Mouse (Mus musculus) lung, adult 2 months (tissue): ENCODE data around the gene Fbxl12. TPM values are rescaled to one million over a fixed set of nuclear protein-coding genes. Genes with fewer than 3 reads are reported as not detected.
A peak's percentile ranks its signal among the peaks of the same experiment; 100 is the strongest.

Source experiments
- DNase-seq: peaks from one replicate; pipeline ENCODE4 v3.0.0; 2022
- H3K4me1 ChIP-seq: fragments of 200-500 bp; 2 replicates; pipeline ENCODE4 v1.6.1; 2011; ENCODE audit warnings: low read length; ENCODE audit not compliant: control insufficient read depth, insufficient read depth
- H3K4me3 ChIP-seq: fragments of 200-500 bp; replicated peaks from 2 replicates; pipeline ENCODE3; 2011; ENCODE audit warnings: low read depth, mild to moderate bottlenecking, control low read depth, low read length; ENCODE audit errors: extremely low read depth
- CTCF ChIP-seq: fragments of 200-500 bp; IDR thresholded peaks from 2 replicates; pipeline ENCODE4 v1.5.1; 2011; ENCODE audit warnings: mild to moderate bottlenecking, low read length, control low read depth; ENCODE audit not compliant: insufficient read depth
- POLR2A ChIP-seq: fragments of 200-500 bp; IDR thresholded peaks from 2 replicates; pipeline ENCODE4 v1.6.1; 2011; ENCODE audit warnings: low read depth, mild to moderate bottlenecking, control low read depth, low read length, borderline replicate concordance; ENCODE audit errors: extremely low read depth
- WGBS: fragments of 180-500 bp; shearing (Covaris S2); methylation state at CpG from one replicate; pipeline ENCODE4 v1.1.7; 2018; 5-methylcytosine and 5-hydroxymethylcytosine counted together
- polyA plus RNA-seq: library from polyadenylated mRNA; depleted of rRNA; stranded (reverse); fragments of >200 nt; gene quantifications from 2 replicates; pipeline ENCODE4 v1.2.3, GENCODE M21; 2012

Fbxl12 gene
- polyA plus RNA-seq, 1 experiment, result 55.6 TPM

DNA sequence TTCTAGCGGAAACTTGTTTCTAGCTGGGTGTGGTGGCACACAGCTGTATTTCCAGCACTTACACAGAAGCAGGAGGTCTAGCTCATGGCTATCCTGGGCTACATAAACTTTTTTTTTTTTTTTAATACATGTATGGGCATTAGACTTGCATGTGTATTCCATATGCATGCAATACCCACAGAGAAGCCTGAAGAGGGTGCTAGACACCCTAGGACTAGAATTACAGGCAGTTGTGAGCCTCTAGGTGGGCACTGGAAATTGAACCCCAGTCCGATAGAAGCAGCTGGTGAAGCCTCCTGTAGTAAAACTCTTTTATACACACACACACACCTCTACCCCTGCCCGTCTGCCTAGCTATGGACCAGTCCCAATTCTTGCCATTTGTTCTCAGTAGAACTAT is 9.3 kb upstream of the Fbxl12 start:
- 87% methylated on average over 3 of the region's 3 CpGs for WGBS
- Histone ChIP-seq H3K4me1 (peaks cover 3% of the 10 kb centered on the region), H3K4me3 (no peak overlapping the region)
- no peak for DNase-seq
- no peak for TF ChIP-seq POLR2A
- TF ChIP-seq CTCF, result no peak

DNA sequence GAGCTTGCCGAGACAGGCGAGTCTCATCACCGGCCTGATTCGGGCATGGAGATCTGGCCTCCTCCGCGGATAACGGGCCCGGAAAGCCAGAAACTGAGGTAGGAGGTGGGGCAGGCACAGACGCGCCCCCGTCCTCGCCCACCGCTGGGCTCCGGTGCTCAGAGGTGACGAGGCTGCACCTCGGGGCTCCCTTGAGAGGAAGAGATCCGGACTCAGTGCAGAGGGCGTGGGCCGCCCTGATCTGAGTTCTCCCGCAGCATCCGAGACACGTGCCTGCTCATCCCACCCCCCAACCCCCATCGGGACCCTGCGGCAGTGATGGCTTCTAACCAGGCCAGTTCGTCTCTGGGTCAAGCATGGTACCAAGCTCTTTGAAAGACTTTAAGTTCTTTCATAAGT is 7.7 kb upstream of the Fbxl12 start:
- Histone ChIP-seq H3K4me1 (peaks cover 3% of the 10 kb centered on the region), H3K4me3 (peak overlapping the region; percentile 77)
- DNase-seq, result no peak
- under 1% methylated on average over 25 of the region's 25 CpGs for WGBS
- no peak for TF ChIP-seq POLR2A
- TF ChIP-seq CTCF, result no peak

DNA sequence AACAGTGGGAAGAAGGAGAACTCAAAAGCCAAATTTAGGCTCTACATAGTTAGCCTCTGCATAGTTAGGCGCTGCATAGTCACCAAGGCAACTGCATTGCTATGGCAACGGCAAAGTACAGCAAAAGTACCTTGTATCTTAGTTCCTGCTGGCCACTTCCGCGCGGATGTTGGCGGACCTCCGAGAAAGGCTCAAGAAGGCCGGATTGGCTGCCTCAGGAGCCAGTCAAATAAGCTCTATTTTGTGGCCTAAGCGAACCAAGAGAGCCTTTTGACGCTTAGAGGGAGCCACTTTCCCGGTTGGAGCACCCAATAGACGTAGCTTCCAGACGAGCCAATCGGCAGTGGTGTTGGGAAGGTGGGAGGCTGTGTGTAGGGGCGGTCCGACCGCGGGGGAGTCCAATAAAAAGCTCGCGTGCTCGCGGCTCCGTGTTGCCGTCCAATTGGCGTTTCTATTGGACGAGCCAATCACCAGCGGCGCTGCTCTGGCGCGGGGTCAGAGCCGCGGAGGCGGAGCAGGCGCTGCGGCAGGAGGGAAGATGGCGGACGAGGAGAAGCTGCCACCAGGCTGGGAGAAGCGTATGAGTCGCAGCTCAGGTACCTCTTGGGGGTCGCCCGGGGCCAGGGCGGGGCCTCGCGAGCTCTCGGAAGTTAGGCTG is 7.2 kb upstream of the Fbxl12 start, which contains the start of gene Pin1:
Pin1 (plus strand) TSS at position 494 of the 658 bp plus-strand sequence.
- peak; percentile 95 for DNase-seq
- Histone ChIP-seq H3K4me3 (peak within 1 kb of the TSS; percentile 77), H3K4me1 (peaks cover 3% of the 10 kb centered on the region)
- TF ChIP-seq POLR2A (peak; percentile 86; the same call in 1 of the 2 replicates), CTCF (no peak)
- under 1% methylated on average over 45 of the region's 45 CpGs for WGBS

DNA sequence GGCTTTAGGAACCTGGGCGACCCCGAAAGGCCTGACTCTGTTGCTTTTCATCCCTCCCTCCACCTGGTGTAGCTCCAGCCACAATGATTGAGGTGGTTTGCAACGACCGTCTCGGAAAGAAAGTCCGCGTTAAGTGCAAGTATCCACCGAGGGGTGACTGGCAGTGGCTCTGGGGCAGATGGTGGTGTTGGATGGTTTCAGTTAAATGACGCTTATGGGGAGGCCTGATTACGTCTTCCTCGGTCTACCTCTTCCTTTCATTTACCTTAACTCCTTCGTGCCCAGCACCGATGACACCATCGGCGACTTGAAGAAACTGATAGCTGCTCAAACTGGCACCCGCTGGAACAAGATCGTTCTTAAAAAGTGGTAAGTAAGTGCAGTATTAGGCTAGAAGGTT is 554 bp upstream of the Fbxl12 start:
- TF ChIP-seq CTCF (no peak), POLR2A (no peak)
- no peak for DNase-seq
- 2% methylated on average over 17 of the region's 17 CpGs for WGBS
- peak overlapping the region; percentile 96 for H3K4me3 ChIP-seq
- H3K4me1 ChIP-seq, result peaks cover 17% of the 10 kb centered on the region

DNA sequence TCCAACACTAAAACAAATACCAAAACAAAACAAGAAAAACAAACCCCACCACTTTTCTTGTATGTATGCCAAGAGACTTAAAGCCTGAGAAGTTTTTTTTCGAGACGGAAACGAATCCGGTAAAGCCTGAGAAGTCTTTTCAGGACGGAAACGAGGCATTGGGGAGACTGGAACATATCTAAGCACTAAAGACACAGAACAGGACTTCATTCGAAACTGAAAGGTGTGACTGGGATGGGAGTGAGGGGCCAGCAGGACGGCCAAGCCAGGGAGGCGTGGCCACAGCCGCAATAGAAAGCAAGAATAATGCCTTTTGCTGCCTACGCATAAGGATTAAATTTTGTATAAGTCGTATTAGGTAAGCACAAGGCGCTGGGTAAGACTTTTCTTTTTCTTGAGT is 786 bp downstream of the Fbxl12 start:
- DNase-seq, result no peak
- TF ChIP-seq POLR2A, result no peak
- 2% methylated on average over 13 of the region's 13 CpGs for WGBS
- Histone ChIP-seq H3K4me1 (peaks cover 17% of the 10 kb centered on the region), H3K4me3 (peak overlapping the region; percentile 96)

DNA sequence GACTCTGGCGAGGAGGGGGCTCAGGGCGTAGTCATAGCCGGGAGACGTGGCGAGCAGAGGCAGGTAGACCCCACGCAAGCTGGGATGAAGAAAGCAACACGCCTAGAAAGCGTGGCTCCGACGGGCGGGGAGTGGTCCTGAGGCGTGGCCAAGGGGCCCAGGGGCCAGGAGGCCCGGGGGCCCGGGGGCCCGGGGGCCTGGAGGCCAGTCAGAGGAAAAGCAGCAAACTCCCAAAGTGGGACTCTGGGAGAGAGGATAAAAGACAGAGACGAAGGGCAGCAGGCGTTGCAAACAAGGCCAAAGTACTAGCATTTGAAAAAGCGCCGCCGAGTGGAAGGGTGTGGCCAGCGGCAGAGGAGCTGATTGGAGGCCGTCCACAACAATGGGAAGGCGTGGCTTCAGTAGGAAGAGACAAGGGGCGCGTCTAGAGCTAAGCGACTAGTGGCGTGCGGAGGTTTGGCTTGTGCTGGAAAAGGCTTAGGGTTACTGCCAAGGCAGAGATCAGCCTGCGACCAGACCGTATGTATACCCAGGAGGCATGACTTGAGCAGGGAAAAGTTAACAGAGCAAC is 1.6 kb downstream of the Fbxl12 start:
- WGBS, result under 1% methylated on average over 30 of the region's 30 CpGs
- peak; percentile 55; the same call in 1 of the 2 replicates for TF ChIP-seq POLR2A
- TF ChIP-seq CTCF, result no peak
- Histone ChIP-seq H3K4me3 (peak overlapping the region; percentile 96), H3K4me1 (peaks cover 17% of the 10 kb centered on the region)
- DNase-seq, result peak; percentile 78

DNA sequence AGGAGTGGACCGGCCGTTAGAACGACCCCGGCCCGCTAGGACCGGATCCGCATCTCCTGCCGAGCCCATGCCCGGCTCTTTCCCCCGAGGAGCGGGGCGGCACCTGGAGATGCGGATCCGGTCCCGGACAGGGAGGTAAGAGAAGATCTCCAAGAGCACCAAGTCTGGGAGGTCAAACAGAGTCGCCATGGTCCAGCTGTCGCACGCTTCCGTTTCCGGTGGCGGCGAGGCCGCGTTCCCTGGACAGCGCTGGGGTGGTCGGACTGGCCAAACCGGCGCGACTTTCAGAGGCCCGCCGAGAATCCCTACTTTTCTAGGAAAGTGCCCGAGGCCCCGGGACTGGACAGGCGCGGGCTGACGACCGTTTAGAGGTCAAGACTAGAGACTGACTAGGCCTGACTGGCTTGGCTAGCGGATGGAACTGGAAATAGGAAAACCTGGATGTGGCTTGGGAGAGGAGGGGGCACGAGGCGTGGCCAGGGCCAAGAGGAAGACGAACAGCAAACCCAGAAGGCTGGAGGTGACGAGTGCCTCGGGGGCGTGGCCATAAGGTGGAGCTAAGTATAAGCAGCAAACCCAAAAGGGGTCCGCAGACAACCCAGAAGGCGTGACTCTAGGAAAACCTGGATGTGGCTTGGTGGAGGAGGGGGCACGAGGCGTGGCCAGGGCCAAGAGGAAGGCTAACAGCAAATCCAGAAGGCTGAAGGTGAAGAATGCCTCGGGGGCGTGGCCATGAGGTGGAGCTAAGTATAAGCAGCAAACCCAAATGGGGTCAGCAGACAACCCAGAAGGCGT is 2.3 kb downstream of the Fbxl12 start, which contains the start of gene Ubl5:
Ubl5 (plus strand) TSS at position 778 of the 795 bp plus-strand sequence.
- DNase-seq, result peak; percentile 51
- H3K4me3 ChIP-seq, result peak within 1 kb of the TSS; percentile 96
- 2% methylated on average over 51 of the region's 51 CpGs for WGBS
- no peak for TF ChIP-seq POLR2A
- TF ChIP-seq CTCF, result no peak
- peaks cover 17% of the 10 kb centered on the region for H3K4me1 ChIP-seq

DNA sequence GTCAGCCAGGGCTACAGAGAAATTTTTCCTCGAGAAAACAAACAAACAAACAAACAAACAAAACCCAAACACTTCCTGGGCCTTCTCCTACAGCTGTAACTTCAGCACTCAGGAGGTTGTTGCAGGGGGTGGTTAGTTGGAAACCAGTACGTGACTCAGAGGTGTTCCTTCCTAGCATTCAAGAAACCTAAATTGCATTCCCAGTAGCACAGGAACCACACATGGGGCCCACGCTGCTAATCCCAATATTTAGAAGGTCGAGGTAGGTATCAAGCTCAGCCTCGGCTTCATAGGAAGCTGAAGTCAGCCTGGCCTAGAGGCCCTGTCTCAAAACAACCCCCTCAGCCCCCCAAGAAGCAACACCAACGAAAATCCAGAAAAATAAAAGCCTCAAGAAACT is 3.1 kb downstream of the Fbxl12 start:
- 19% methylated on average over 6 of the region's 6 CpGs for WGBS
- Histone ChIP-seq H3K4me1 (peaks cover 17% of the 10 kb centered on the region), H3K4me3 (no peak overlapping the region)
- TF ChIP-seq CTCF (no peak), POLR2A (no peak)
- no peak for DNase-seq

DNA sequence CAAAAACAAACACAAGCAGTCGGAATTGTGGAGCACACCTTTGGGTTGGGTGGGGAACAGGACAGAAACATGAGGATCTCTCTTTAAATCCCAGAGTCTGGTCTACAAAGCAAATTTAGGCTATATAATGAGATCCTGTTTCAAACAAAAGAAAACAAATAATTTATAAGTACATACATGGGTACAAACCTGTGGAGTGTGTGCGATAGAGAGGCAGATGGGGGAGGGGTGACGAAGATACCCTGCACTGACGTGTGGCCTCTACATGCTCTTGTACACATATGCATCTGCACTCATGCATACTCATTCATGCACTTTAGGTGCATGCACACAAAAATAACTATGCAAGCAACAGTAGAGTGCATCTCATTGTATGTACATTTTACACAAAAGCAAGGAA is 5.1 kb downstream of the Fbxl12 start:
- peaks cover 11% of the 10 kb centered on the region for H3K4me1 ChIP-seq
- 83% methylated on average over 4 of the region's 4 CpGs for WGBS
- TF ChIP-seq POLR2A (no peak), CTCF (no peak)
- no peak overlapping the region for H3K4me3 ChIP-seq
- no peak for DNase-seq

DNA sequence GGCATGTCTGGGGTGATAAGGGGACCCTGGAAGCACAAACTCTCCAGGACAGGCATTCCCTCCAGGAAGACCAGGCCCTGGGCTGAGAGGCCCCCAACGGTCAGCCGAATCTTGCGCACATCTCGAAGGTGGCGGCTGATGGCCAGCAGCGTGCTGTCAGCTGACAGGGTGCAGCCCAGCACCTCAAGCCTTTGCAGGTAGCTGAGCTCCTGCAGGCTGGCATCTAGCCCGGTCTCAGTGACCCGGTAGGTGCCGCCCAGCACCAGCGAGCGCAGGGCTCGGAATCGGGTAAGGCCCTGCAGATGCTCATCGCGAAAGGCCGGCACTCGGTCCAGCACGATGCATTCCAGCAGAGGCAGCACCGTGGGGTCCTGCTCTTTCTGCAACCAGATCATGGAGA is 6.0 kb downstream of the Fbxl12 start:
- 93% methylated on average over 19 of the region's 19 CpGs for WGBS
- DNase-seq, result no peak
- peaks cover 11% of the 10 kb centered on the region for H3K4me1 ChIP-seq
- TF ChIP-seq CTCF (no peak), POLR2A (no peak)
- H3K4me3 ChIP-seq, result no peak overlapping the region
